Mouse (Mus musculus) layer of hippocampus, adult 9-11 months (tissue): ENCODE measurements around the gene Rmdn2.

Experiments
- DNase-seq: peaks from one replicate; pipeline ENCODE4 v3.0.0; 2022

The Rmdn2 gene

GRCm38 (mm10) chr17:79616621-79617020 is 5.0 kb downstream of the Rmdn2 start:
- no peak for DNase-seq

- no peak for DNase-seq
Observed at GRCm38 (mm10) chr17:79618455-79618854, 6.8 kb downstream of the Rmdn2 start.

- no peak for DNase-seq
Observed at GRCm38 (mm10) chr17:79618984-79619383, 7.3 kb downstream of the Rmdn2 start.

- no peak for DNase-seq
Observed at GRCm38 (mm10) chr17:79622050-79622449, 10.4 kb downstream of the Rmdn2 start.

- no peak for DNase-seq
Observed at GRCm38 (mm10) chr17:79622574-79622973, 10.9 kb downstream of the Rmdn2 start.

- DNase-seq = no peak
Observed at GRCm38 (mm10) chr17:79623841-79624240, 12.2 kb downstream of the Rmdn2 start.

- no peak for DNase-seq
Observed at GRCm38 (mm10) chr17:79626241-79626816, 14.7 kb downstream of the Rmdn2 start.

GRCm38 (mm10) chr17:79649893-79650292 is 38.2 kb downstream of the Rmdn2 start:
- DNase-seq = no peak

- no peak for DNase-seq
Observed at GRCm38 (mm10) chr17:79650297-79650696, 38.6 kb downstream of the Rmdn2 start.

GRCm38 (mm10) chr17:79653171-79653570 is 41.5 kb downstream of the Rmdn2 start:
- DNase-seq = no peak

- no peak for DNase-seq
Observed at GRCm38 (mm10) chr17:79654187-79654586, 42.5 kb downstream of the Rmdn2 start.

GRCm38 (mm10) chr17:79657785-79658184 is 46.1 kb downstream of the Rmdn2 start:
- no peak for DNase-seq

GRCm38 (mm10) chr17:79658452-79658851 is 46.8 kb downstream of the Rmdn2 start:
- DNase-seq = no peak

- DNase-seq = no peak
Observed at GRCm38 (mm10) chr17:79658863-79659262, 47.2 kb downstream of the Rmdn2 start.

GRCm38 (mm10) chr17:79661387-79661786 is 49.7 kb downstream of the Rmdn2 start:
- DNase-seq = peak; percentile 21

GRCm38 (mm10) chr17:79661848-79662247 is 50.2 kb downstream of the Rmdn2 start:
- no peak for DNase-seq

- no peak for DNase-seq
Observed at GRCm38 (mm10) chr17:79663393-79664105, 51.9 kb downstream of the Rmdn2 start.

- no peak for DNase-seq
Observed at GRCm38 (mm10) chr17:79664106-79664417, 52.4 kb downstream of the Rmdn2 start.

GRCm38 (mm10) chr17:79670837-79671236 is 59.2 kb downstream of the Rmdn2 start:
- DNase-seq = no peak

- DNase-seq = no peak
Observed at GRCm38 (mm10) chr17:79695106-79695505, 83.4 kb downstream of the Rmdn2 start.

- no peak for DNase-seq
Observed at GRCm38 (mm10) chr17:79695541-79695940, 83.9 kb downstream of the Rmdn2 start.

- no peak for DNase-seq
Observed at GRCm38 (mm10) chr17:79699197-79699596, 87.5 kb downstream of the Rmdn2 start.

- DNase-seq = no peak
Observed at GRCm38 (mm10) chr17:79700871-79701270, 89.2 kb downstream of the Rmdn2 start.

- DNase-seq = no peak
Observed at GRCm38 (mm10) chr17:79705671-79706455, 94.2 kb downstream of the Rmdn2 start.
